Mouse (Mus musculus): ENCODE measurements at regions not wholly inside any gene's neighbourhood (a gene's known extent, or its start where the extent isn't known, plus 50 kb on each side); places are given as distances from the start of the nearest gene placed in this dataset.
"Not testable (repeated sequence)": the region's sequence is repeated elsewhere in the genome, so short reads cannot be mapped to it uniquely, and the experiment has no call there.

DNA sequence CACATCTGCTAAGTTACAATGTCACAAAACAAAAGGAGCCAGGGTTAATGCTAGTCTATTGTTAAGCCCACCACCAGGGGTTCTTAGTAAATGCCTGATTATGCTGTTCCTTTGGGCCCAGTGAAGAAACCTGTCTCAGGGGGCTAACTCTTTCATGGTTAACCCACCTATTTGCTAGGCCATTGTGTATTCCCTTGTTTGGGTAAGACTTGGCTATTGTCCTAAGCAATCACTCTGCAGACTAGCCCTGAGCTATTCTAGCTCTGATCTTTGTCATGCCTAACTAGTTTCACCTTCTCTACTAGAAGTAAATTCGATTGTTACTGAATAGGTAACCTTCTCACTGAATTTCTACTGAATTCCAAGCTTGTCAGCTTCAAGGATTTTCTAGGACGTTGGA, 302.4 kb upstream of the 1700008P02Rik start:
- TF ChIP-seq CTCF (conservative IDR thresholded peaks at IDR 0.05; ENCODE audit: low read length), result not testable (repeated sequence)
- peak; percentile 94 for TF ChIP-seq NANOG (IDR thresholded peaks at IDR 0.05; ENCODE audit: borderline replicate concordance, low read length)
